Mouse (Mus musculus): ENCODE results near the gene Lrrc75b. TPM values are rescaled to one million over a fixed set of nuclear protein-coding genes. Genes with fewer than 3 reads are reported as not detected.

Gene Lrrc75b
- polyA plus RNA-seq, 1 experiment from 2014 or later: 10.3 TPM

- H3K9ac ChIP-seq (replicated peaks): no peak overlapping the region
- H3K27me3 ChIP-seq: peaks cover 12% of the 10 kb centered on the region; the same call in 1 of the 2 replicates
- no peak overlapping the region for H3K27ac ChIP-seq (replicated peaks)
- WGBS: 73% methylated on average over 13 of the region's 13 CpGs
- no peak overlapping the region for H3K4me2 ChIP-seq (replicated peaks)
- H3K36me3 ChIP-seq: no peaks in the 10 kb centered on the region
- ATAC-seq (ENCODE audit: low FRiP score, low read depth): no peak
- no peak overlapping the region for H3K4me3 ChIP-seq
- H3K4me1 ChIP-seq: peaks cover 17% of the 10 kb centered on the region
- H3K9me3 ChIP-seq: no peaks in the 10 kb centered on the region
Measured at GRCm38 (mm10) chr10:75552701-75553450, 7.3 kb downstream of the Lrrc75b start.

GRCm38 (mm10) chr10:75552106-75552505 is 8.0 kb downstream of the Lrrc75b start:
- H3K4me3 ChIP-seq: no peak overlapping the region
- WGBS: 89% methylated on average over 2 of the region's 2 CpGs
- H3K27me3 ChIP-seq: peaks cover 7% of the 10 kb centered on the region; the same call in 1 of the 2 replicates
- H3K4me2 ChIP-seq (replicated peaks): no peak overlapping the region
- no peaks in the 10 kb centered on the region for H3K36me3 ChIP-seq
- peaks cover 16% of the 10 kb centered on the region for H3K4me1 ChIP-seq
- no peak for ATAC-seq (ENCODE audit: low FRiP score, low read depth)
- H3K9me3 ChIP-seq: no peaks in the 10 kb centered on the region
- H3K27ac ChIP-seq (replicated peaks): no peak overlapping the region
- H3K9ac ChIP-seq (replicated peaks): no peak overlapping the region

GRCm38 (mm10) chr10:75551175-75551574 is 9.0 kb downstream of the Lrrc75b start:
- no peaks in the 10 kb centered on the region for H3K36me3 ChIP-seq
- WGBS: 61% methylated on average over 12 of the region's 12 CpGs
- ATAC-seq (ENCODE audit: low FRiP score, low read depth): no peak
- H3K9me3 ChIP-seq: no peaks in the 10 kb centered on the region
- H3K4me1 ChIP-seq: peaks cover 7% of the 10 kb centered on the region; the same call in 1 of the 2 replicates
- no peak overlapping the region for H3K9ac ChIP-seq (replicated peaks)
- H3K4me3 ChIP-seq: no peak overlapping the region
- H3K27me3 ChIP-seq: 0 out of 2 replicates have a peak, but pooled peaks cover 6% of the 10 kb centered on the region
- no peak overlapping the region for H3K27ac ChIP-seq (replicated peaks)
- H3K4me2 ChIP-seq (replicated peaks): no peak overlapping the region

DNA sequence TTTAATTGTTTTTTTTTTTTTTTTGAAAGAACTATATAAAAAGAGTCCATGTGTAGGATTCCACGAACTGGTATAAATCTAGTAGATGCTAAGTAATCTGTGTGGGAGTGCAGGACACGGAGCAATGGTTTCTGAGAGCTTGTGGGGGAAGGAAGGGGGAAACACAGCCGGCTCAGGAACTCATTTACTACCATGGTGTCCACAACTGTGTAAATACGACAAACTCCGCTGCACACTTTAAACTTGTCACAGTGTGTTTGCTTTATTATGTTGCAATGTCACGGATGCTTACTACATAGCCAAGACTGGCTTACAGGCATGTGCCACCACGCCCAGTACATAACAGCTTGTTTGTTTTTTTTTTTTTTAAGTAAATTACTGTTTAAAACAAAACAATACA is 10.2 kb downstream of the Lrrc75b start:
- H3K9me3 ChIP-seq: 0 out of 2 replicates have a peak, but pooled peaks cover under 1% of the 10 kb centered on the region
- no peak overlapping the region for H3K4me3 ChIP-seq
- no peak overlapping the region for H3K27ac ChIP-seq (replicated peaks)
- no peaks in the 10 kb centered on the region for H3K4me1 ChIP-seq
- H3K4me2 ChIP-seq (replicated peaks): no peak overlapping the region
- 0 out of 2 replicates have a peak, but pooled peaks cover 6% of the 10 kb centered on the region for H3K27me3 ChIP-seq
- 85% methylated on average over 7 of the region's 7 CpGs for WGBS
- no peak for ATAC-seq (ENCODE audit: low FRiP score, low read depth)
- H3K36me3 ChIP-seq: no peaks in the 10 kb centered on the region
- no peak overlapping the region for H3K9ac ChIP-seq (replicated peaks)

GRCm38 (mm10) chr10:75548486-75548885 is 11.6 kb downstream of the Lrrc75b start:
- Histone ChIP-seq H3K9ac (replicated peaks) (no peak overlapping the region), H3K27ac (replicated peaks) (no peak overlapping the region), H3K36me3 (no peaks in the 10 kb centered on the region), H3K4me3 (no peak overlapping the region), H3K9me3 (0 out of 2 replicates have a peak, but pooled peaks cover 5% of the 10 kb centered on the region), H3K4me2 (replicated peaks) (no peak overlapping the region), H3K4me1 (no peaks in the 10 kb centered on the region), H3K27me3 (0 out of 2 replicates have a peak, but pooled peaks cover 6% of the 10 kb centered on the region)
- 78% methylated on average over 14 of the region's 14 CpGs for WGBS
- no peak for ATAC-seq (ENCODE audit: low FRiP score, low read depth)

GRCm38 (mm10) chr10:75547901-75548300 is 12.2 kb downstream of the Lrrc75b start:
- Histone ChIP-seq H3K9ac (replicated peaks) (no peak overlapping the region), H3K27me3 (0 out of 2 replicates have a peak, but pooled peaks cover 6% of the 10 kb centered on the region), H3K4me1 (no peaks in the 10 kb centered on the region), H3K4me2 (replicated peaks) (no peak overlapping the region), H3K9me3 (0 out of 2 replicates have a peak, but pooled peaks cover 9% of the 10 kb centered on the region), H3K4me3 (no peak overlapping the region), H3K36me3 (no peaks in the 10 kb centered on the region), H3K27ac (replicated peaks) (no peak overlapping the region)
- 85% methylated on average over 7 of the region's 7 CpGs for WGBS
- ATAC-seq (ENCODE audit: low FRiP score, low read depth): no peak

- H3K27me3 ChIP-seq: no peaks in the 10 kb centered on the region
- WGBS: 87% methylated on average over 5 of the region's 5 CpGs
- H3K36me3 ChIP-seq: peaks cover 45% of the 10 kb centered on the region
- H3K27ac ChIP-seq (replicated peaks): no peak overlapping the region
- H3K4me1 ChIP-seq: no peaks in the 10 kb centered on the region
- H3K9me3 ChIP-seq: no peaks in the 10 kb centered on the region
- H3K9ac ChIP-seq (replicated peaks): no peak overlapping the region
- ATAC-seq (ENCODE audit: low FRiP score, low read depth): no peak
- H3K4me2 ChIP-seq (replicated peaks): no peak overlapping the region
- no peak overlapping the region for H3K4me3 ChIP-seq
Measured at GRCm38 (mm10) chr10:75536123-75536522, 24.0 kb downstream of the Lrrc75b start.

DNA sequence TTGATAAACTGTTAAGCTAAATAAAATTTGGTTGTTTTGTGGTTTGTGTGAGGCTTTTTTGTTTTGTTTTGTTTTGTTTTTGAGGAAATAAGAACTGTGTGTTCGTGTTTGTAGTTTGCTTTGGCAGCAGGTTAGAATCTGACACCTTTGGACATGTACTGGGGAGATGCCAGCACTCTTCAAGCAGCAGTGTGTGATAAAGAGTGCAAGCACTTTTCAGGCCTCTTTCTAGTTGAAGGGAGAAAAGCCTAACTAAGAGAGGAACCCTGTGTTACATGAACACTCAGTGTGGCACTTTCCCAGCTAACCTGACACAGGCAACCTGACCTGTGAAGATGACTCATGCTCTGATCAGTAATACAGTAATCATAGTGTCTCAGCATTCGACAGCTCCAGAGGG is 24.7 kb downstream of the Lrrc75b start:
- Histone ChIP-seq H3K4me2 (replicated peaks) (no peak overlapping the region), H3K4me1 (no peaks in the 10 kb centered on the region), H3K27me3 (no peaks in the 10 kb centered on the region), H3K4me3 (no peak overlapping the region), H3K9me3 (no peaks in the 10 kb centered on the region), H3K36me3 (peaks cover 45% of the 10 kb centered on the region), H3K27ac (replicated peaks) (no peak overlapping the region), H3K9ac (replicated peaks) (no peak overlapping the region)
- no peak for ATAC-seq (ENCODE audit: low FRiP score, low read depth)
- 94% methylated on average over 2 of the region's 2 CpGs for WGBS

GRCm38 (mm10) chr10:75534934-75535333 is 25.2 kb downstream of the Lrrc75b start:
- peaks cover 45% of the 10 kb centered on the region for H3K36me3 ChIP-seq

DNA sequence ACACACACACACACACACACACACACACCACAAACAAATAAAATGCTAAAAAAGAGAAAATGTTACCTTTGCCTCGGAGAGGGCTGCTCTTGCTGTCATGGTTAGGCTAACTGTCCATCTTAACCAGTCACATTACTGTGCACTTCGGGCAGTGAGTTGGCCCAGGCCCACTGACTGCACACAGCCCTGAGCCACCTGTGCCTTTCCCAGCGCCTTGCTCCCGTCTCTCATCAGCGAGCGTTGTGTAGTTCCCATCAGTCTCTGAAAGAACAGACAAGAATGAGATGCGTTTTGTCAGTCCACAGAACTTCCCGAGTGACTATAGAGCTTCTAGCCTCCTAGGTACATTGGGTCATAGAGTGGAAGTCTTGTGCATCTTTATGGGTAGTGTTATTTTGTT is 25.9 kb downstream of the Lrrc75b start:
- Histone ChIP-seq H3K36me3 (peaks cover 45% of the 10 kb centered on the region), H3K27ac (replicated peaks) (no peak overlapping the region), H3K4me1 (no peaks in the 10 kb centered on the region), H3K9ac (replicated peaks) (no peak overlapping the region), H3K9me3 (no peaks in the 10 kb centered on the region), H3K4me2 (replicated peaks) (no peak overlapping the region), H3K4me3 (no peak overlapping the region), H3K27me3 (no peaks in the 10 kb centered on the region)
- 95% methylated on average over 8 of the region's 8 CpGs for WGBS
- ATAC-seq (ENCODE audit: low FRiP score, low read depth): no peak

More at GRCm38 (mm10) chr10:75534934-75535333, 25.2 kb downstream of the Lrrc75b start:
- ATAC-seq (ENCODE audit: low FRiP score, low read depth): no peak
- no peak overlapping the region for H3K9ac ChIP-seq (replicated peaks)
- no peak overlapping the region for H3K27ac ChIP-seq (replicated peaks)
- no peak overlapping the region for H3K4me2 ChIP-seq (replicated peaks)
- no peaks in the 10 kb centered on the region for H3K4me1 ChIP-seq
- WGBS: 90% methylated on average over 8 of the region's 8 CpGs
- no peaks in the 10 kb centered on the region for H3K27me3 ChIP-seq
- H3K9me3 ChIP-seq: no peaks in the 10 kb centered on the region
- no peak overlapping the region for H3K4me3 ChIP-seq

GRCm38 (mm10) chr10:75531532-75532090 is 28.5 kb downstream of the Lrrc75b start:
- WGBS: 85% methylated on average over 9 of the region's 9 CpGs
- H3K4me1 ChIP-seq: no peaks in the 10 kb centered on the region
- no peak overlapping the region for H3K27ac ChIP-seq (replicated peaks)
- H3K9me3 ChIP-seq: no peaks in the 10 kb centered on the region
- no peaks in the 10 kb centered on the region for H3K27me3 ChIP-seq
- peaks cover 45% of the 10 kb centered on the region for H3K36me3 ChIP-seq
- H3K4me2 ChIP-seq (replicated peaks): no peak overlapping the region
- ATAC-seq (ENCODE audit: low FRiP score, low read depth): no peak
- H3K9ac ChIP-seq (replicated peaks): no peak overlapping the region
- no peak overlapping the region for H3K4me3 ChIP-seq

- H3K36me3 ChIP-seq: peaks cover 44% of the 10 kb centered on the region
- H3K4me3 ChIP-seq: no peak overlapping the region
- H3K27me3 ChIP-seq: no peaks in the 10 kb centered on the region
- no peak overlapping the region for H3K4me2 ChIP-seq (replicated peaks)
- 86% methylated on average over 2 of the region's 2 CpGs for WGBS
- no peak overlapping the region for H3K9ac ChIP-seq (replicated peaks)
- H3K27ac ChIP-seq (replicated peaks): no peak overlapping the region
- ATAC-seq (ENCODE audit: low FRiP score, low read depth): no peak
- no peaks in the 10 kb centered on the region for H3K9me3 ChIP-seq
- no peaks in the 10 kb centered on the region for H3K4me1 ChIP-seq
Measured at GRCm38 (mm10) chr10:75530322-75530721, 29.8 kb downstream of the Lrrc75b start.
